Mouse (Mus musculus) thymus, postnatal 10 days (tissue): ENCODE results near the gene Coro2a.
"Not testable (repeated sequence)": the region's sequence is repeated elsewhere in the genome, so short reads cannot be mapped to it uniquely, and the experiment has no call there.

ENCODE experiments used
- DNase-seq, 2 experiments: peaks; one replicate each; pipeline ENCODE4 v3.0.0; 2021; ENCODE audit warnings: low spot score in 2 of 2

Gene Coro2a

GRCm38 (mm10) chr4:46601844-46602423 lies at the start of gene Coro2a:
Coro2a (minus strand) TSS chr4:46602202.
- DNase-seq, result peak; percentile 52 to 87

- peak; percentile 88 to 94 for DNase-seq
Observed at GRCm38 (mm10) chr4:46650086-46650753, 48.2 kb upstream of the Coro2a start, which contains the start of gene Tbc1d2. Tbc1d2 (minus strand) TSS chr4:46650209.

- DNase-seq, result no peak
Observed at GRCm38 (mm10) chr4:46649161-46649560, 47.2 kb upstream of the Coro2a start.

GRCm38 (mm10) chr4:46643676-46644112 lies 41.7 kb upstream of the Coro2a start:
- DNase-seq, result no peak

GRCm38 (mm10) chr4:46642924-46643675 lies 41.1 kb upstream of the Coro2a start:
- DNase-seq, result no peak

- DNase-seq, result no peak
Observed at GRCm38 (mm10) chr4:46641283-46641682, 39.3 kb upstream of the Coro2a start.

GRCm38 (mm10) chr4:46639866-46640265 lies 37.9 kb upstream of the Coro2a start:
- no peak for DNase-seq

- DNase-seq, result not testable (repeated sequence)
Observed at GRCm38 (mm10) chr4:46637250-46637649, 35.2 kb upstream of the Coro2a start.

- DNase-seq, result no peak
Observed at GRCm38 (mm10) chr4:46635702-46636430, 33.9 kb upstream of the Coro2a start.

- DNase-seq, result no peak
Observed at GRCm38 (mm10) chr4:46634881-46635280, 32.9 kb upstream of the Coro2a start.

- not testable (repeated sequence) for DNase-seq
Observed at GRCm38 (mm10) chr4:46633565-46633964, 31.6 kb upstream of the Coro2a start.

- DNase-seq, result no peak
Observed at GRCm38 (mm10) chr4:46632465-46632864, 30.5 kb upstream of the Coro2a start.

- DNase-seq, result peak in 1 of 2 experiments; percentile 36
Observed at GRCm38 (mm10) chr4:46630390-46630789, 28.4 kb upstream of the Coro2a start.

GRCm38 (mm10) chr4:46628873-46629272 lies 26.9 kb upstream of the Coro2a start:
- no peak for DNase-seq

GRCm38 (mm10) chr4:46628081-46628480 lies 26.1 kb upstream of the Coro2a start:
- DNase-seq, result peak; percentile 37 to 56

- no peak for DNase-seq
Observed at GRCm38 (mm10) chr4:46625101-46625500, 23.1 kb upstream of the Coro2a start.

- DNase-seq, result no peak
Observed at GRCm38 (mm10) chr4:46623007-46623406, 21.0 kb upstream of the Coro2a start.

GRCm38 (mm10) chr4:46620946-46621345 lies 18.9 kb upstream of the Coro2a start:
- no peak for DNase-seq

- DNase-seq, result peak in 1 of 2 experiments; percentile 43
Observed at GRCm38 (mm10) chr4:46620330-46620729, 18.3 kb upstream of the Coro2a start.

- no peak for DNase-seq
Observed at GRCm38 (mm10) chr4:46618196-46618817, 16.3 kb upstream of the Coro2a start.

GRCm38 (mm10) chr4:46617408-46617807 lies 15.4 kb upstream of the Coro2a start:
- no peak for DNase-seq
